Mouse (Mus musculus): ENCODE results near the gene Ebf1.

Ebf1 gene

GRCm38 (mm10) chr11:44738046-44738445 lies 120.9 kb downstream of the Ebf1 start:
- no peak for DNase-seq (ENCODE audit: low spot score in 2 of 2)

- peak in 1 of 2 experiments; percentile 30 for DNase-seq (ENCODE audit: low spot score in 2 of 2)
These were observed 121.7 kb downstream of the Ebf1 start for GRCm38 (mm10) chr11:44738820-44739219.

DNA sequence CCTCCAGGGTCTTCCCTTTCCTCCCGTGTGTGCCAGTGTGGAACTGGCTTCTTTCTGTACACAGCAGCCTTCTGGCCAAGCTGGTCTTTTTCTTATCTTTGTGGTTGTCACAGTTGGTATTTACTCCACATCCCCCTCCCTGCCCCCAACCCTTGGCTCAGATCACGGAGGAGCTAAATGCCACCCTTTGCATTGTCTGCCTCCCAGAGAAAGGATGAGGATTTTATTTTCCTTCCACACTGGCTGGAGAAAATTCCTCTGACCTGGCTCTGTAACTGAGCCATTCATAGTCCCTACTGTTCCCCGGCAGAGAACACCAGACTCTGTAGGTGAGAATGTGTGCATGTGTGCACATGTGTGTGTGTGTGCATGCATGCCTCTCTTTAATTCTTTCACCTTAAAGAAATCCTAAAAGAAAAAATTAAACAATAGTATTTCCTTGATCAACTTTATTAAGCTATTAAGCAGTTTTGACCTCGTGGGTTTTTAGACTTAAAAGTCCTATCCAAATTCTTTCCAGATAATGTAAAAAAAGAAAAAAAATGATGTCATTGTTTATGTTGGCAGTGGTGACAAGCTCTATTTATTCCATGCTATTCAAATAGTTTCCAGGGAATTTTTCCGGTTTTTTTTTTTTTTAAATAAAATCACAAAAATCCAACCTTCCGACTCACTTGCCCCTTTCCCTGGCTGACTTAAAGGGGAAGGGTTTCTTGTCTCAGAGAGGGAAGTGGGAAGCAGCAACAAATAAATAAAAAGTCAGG lies 123.3 kb downstream of the Ebf1 start:
- DNase-seq (ENCODE audit: low spot score in 2 of 2) = no peak

DNA sequence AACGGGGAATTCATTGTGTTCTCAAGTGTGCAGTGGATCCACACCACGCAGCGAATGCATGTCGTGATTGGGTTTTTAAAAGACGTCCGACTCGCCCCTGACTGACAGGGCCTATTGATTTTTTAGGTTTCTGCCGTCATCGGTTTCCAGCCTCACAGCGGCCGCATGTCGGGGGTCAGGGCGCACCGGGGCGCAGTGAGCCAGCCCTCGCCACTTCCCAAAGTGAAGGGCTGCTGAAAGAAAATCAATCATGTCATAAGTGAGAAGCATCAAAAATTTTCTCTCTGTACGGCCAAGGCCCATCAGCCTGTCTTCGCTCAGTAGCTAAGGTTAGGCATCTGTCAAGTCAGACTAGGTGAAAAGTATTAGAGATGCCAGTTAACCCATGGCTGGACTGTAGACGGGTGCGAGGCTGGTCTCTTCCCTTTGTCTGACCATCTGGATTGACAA lies 124.0 kb downstream of the Ebf1 start:
- no peak for DNase-seq (ENCODE audit: low spot score in 2 of 2)

DNA sequence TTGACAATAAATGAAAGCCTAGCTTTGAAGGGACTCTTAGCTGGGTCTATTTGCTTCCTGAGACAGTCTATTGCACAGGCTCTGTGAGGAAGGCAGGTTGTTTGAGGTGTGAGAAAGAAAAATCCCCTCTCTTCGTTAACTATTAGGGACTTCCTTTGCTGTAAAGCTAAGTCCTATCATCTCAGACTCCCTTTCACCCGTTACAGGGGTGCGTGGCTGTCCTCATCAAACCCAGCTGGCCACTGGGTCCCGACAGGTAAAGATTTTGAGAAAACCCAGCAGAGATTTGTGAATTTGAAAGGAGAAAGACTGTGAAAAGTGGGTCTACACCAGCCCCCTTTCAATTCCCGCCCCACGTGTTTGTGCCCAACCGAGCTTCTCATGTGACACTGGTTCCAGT lies 127.3 kb downstream of the Ebf1 start:
- no peak for DNase-seq (ENCODE audit: low spot score in 2 of 2)

DNA sequence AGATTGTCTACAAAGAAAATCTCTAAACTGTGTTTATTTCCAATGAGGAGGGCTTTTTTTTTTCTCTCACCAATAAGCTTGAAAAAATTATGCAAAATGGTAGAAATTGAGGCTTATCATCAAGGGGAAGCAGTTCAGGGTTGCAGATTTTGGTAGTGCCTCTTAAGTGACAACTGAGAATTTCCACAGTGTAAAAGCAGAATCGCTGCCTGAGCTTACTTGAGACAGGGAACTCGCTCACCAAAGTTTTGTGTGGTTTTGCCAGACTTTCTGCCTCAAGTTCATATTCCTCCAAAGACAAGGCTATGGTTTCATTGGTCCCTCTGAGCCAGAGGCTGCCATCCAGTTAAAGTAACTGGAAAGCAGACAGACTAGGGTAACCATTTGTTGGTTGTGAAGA lies 128.8 kb downstream of the Ebf1 start:
- no peak for DNase-seq (ENCODE audit: low spot score in 2 of 2)

GRCm38 (mm10) chr11:44746731-44747130 lies 129.6 kb downstream of the Ebf1 start:
- DNase-seq (ENCODE audit: low spot score in 2 of 2) = no peak

- no peak for DNase-seq (ENCODE audit: low spot score in 2 of 2)
These were observed 132.2 kb downstream of the Ebf1 start for GRCm38 (mm10) chr11:44749309-44749708.

DNA sequence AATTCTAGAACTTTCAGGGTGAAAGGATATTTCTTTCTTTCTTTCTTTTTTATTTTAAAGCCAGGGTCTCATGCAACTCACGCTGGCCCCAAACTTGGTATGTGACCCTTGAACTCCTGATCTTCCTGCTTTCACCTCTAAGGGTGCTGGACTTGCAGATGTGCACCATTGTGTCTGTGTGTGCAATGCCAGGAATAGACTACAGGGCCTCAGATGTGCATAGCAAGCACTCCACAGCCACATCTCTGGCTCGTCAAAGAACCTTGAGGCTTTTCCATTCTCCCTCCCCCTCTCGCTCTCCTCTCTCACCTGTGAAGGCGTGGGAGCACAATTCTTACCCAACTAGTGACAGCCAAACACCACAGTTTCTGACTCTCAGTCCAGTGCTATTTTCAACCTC lies 137.2 kb downstream of the Ebf1 start:
- DNase-seq (ENCODE audit: low spot score in 2 of 2) = no peak

GRCm38 (mm10) chr11:44756321-44756720 lies 139.2 kb downstream of the Ebf1 start:
- DNase-seq (ENCODE audit: low spot score in 2 of 2) = no peak

DNA sequence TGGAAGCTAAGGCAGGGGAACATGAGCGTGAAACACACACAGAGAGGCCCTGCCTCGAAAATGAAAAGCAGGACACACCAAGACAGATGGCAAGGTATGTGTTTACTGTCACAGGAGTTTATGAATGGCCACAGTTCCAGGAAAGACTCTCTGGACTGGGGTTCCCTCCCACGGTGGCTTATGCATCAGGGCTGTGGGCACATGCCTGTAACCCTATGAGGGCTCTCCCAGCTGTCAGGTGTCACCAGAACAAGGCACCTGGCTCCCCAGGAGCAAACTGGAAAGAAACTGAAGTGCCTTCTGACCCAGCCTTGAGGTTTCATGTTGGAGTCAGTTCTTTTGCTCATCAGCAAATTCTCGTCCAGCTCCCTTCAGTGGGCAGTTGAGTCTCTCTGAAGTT lies 141.7 kb downstream of the Ebf1 start:
- no peak for DNase-seq (ENCODE audit: low spot score in 2 of 2)

DNA sequence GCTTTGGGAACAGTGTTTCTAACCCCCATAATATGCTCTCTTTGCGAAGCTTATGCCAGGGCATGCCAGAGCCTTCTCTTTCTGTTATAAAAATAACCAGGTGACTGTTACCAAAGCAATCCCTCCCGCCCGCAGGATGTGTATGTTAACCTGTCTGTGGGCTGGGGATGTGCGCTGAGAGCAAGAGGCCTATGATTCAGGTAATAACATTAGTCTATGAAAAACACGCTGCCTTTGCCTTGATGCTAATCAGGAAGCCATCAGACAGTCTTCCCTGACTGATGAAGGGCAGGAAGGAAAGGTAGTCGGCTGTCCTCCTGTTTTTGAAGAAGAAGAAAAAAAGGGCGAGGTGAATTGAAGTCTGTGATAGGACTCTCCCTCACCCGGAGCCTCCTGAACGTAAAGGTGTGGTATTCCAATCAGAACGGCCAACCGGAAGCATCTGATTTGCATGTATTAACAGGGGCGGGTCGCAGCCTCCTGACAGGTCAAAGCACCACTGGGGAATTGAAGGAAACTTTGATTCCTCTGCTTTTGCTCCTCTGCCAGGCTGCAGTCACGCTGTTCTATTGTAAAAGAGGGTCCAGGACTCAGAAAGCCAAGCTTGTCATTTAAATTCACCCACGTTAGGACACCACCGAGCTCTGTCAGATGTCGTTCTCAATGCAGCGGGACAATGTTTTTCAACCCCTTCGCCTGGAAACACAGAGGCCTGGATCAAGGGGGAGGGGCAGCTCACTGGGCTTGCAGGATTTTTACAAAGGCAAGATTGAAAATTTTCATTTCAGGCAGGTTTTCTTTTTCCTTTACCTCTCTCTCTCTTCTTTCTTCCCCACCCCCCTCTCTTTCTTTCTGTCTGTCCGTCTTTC lies 144.2 kb downstream of the Ebf1 start:
- DNase-seq (ENCODE audit: low spot score in 2 of 2) = no peak

DNA sequence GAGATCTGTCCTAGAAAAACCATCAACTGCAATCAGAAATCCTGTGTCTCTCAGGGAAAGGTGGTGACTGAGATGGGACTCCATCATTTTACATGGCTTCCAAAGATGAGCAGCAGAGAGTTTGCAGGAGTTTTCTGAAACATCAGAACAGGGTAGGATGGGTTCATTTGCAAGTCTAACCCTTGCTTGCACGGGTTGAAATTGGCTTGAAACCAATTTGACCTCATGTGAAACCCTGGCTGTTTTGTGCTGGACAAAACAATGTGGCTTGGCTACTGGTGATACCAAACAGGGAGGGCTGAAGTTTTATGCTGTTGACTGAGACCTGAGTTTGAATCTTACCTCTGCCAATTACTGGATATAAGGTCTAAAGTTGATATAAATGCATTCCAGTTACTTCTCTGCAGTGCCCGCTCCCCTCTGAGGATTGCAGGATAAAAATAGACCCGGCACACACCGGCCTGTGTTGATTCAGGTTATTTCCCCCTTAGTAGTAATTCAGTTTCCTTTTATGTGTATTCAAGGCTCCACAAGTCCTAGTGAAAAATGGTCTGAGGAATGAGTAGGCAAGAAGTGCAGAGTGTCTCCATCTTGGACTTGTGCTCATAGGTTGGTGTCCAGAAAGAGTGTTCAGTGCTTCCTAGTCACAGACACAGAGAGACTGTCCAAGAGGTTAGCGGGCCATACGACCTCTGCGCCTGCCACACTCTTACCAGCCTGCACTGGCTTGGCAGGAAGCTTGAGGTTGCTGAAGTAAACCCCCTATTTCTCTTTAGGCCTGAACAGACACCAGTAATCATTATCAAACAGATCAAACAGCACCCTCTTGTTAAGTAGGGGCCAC lies 147.1 kb downstream of the Ebf1 start:
- no peak for DNase-seq (ENCODE audit: low spot score in 2 of 2)

GRCm38 (mm10) chr11:44764988-44765387 lies 147.9 kb downstream of the Ebf1 start:
- no peak for DNase-seq (ENCODE audit: low spot score in 2 of 2)

DNA sequence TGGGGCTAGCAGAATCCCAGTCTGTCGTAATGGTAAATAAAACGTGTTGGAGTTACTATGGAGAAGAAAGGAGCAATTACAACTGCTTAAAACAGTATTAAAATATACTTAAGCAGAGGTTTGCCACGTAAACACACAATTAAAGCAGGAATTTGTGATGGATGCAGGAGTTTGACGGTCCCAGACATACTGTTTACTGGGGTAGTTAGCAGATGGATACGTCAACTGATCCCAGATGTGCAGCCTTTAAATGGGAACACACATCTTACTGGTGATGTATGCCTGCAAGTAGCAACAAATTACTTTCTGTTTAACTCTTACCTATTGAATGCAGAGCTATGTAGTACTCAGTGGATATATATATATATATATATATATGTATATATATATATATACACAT lies 149.1 kb downstream of the Ebf1 start:
- DNase-seq (ENCODE audit: low spot score in 2 of 2) = no peak

DNA sequence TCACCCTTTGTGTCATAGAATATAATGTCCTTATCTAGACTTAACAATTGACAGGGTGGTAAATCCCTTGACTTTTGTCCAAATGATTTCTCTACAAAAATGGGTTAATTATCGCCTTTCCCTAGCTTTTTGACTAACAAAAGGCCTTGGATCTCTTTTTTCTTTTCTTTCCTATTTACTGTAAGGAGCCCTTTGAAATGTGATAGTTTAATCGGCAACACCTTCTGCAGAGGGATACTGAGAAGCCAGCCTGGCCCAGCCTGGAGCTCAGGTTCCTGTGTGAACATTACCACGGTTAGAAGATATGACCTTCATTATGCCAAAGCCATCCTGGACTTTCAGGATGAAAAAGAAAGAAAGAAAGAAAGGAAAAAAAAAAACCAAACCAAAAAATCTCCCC lies 150.2 kb downstream of the Ebf1 start:
- DNase-seq (ENCODE audit: low spot score in 2 of 2) = no peak

DNA sequence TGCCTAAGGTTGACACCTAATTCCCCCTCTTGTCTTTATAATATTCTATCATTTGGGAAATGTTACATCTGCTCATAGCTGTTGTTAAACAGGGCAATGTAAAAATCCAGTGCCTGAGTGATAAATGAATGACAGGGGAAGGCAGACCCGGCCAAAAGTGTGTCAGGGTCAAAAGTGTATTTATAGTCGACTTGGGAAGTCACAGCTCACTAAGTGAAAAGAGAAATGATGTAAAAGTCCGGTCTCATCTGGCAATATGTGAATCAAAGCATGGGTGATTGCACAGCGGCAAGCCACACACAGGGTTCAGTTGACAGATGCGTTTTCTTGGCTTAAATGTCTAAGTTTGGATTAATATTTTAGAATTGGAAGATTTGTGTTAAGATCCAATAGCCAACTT lies 151.2 kb downstream of the Ebf1 start:
- DNase-seq (ENCODE audit: low spot score in 2 of 2) = no peak

DNA sequence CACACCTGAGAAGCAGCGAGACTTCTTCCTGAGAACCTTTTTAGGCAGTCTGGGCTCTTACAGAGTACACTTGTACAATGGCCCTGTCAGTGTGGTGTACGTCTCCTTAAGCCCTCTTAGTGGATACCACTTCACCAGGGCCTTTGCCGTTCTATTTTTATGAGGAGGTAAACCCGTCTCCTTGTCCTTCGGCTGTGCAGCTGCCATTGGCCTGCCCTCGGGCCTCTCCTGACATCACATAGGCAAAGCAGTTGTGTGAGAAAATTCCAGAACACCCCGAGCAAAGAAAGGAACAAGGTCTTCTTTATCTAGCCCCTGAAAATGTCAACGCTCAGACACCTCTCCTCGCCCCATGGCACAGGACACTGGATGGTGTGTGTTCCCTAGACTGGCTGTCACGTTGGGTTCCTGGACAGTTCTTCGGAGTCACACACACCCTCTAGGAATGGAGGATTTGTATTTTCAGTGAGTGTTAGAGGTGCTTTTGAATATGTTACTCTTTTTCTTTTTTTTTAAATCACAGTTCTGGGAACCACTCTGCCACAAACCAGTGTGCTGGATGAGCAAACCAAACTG lies 154.0 kb downstream of the Ebf1 start:
- no peak for DNase-seq (ENCODE audit: low spot score in 2 of 2)

GRCm38 (mm10) chr11:44774411-44774810 lies 157.3 kb downstream of the Ebf1 start:
- no peak for DNase-seq (ENCODE audit: low spot score in 2 of 2)

GRCm38 (mm10) chr11:44775549-44775948 lies 158.4 kb downstream of the Ebf1 start:
- no peak for DNase-seq (ENCODE audit: low spot score in 2 of 2)

DNA sequence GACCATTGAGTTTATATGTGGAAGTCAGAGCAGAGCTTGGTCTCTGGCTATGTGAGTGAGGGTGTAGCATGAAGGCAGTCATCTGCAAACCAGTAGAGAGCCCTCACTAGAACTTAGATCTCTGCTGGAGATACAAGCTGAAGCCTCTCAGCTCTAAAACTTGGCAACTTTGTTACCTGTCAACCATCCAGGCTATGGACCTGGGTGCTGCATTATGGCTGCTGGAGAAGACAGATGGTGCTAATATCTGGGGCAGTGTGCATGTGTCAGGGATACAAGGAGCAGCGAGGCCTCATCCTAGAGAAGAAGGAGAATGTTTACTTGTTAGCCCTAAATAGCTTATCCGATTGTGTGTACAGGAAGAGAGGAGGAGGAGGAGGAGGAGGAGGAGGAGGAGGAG lies 159.4 kb downstream of the Ebf1 start:
- no peak for DNase-seq (ENCODE audit: low spot score in 2 of 2)

Measured in urinary bladder, postnatal 36 days (tissue).